Mouse (Mus musculus) liver, postnatal 0 days (tissue): ENCODE data around the gene Olfr1256. TPM values are rescaled to one million over a fixed set of nuclear protein-coding genes. Genes with fewer than 3 reads are reported as not detected.

Experiments used
- ATAC-seq: fragments of 200-750 bp; cut with Nextera tagmentation; 2 replicates; pipeline ENCODE4 v1.8.0; 2017; ENCODE audit warnings: mild to moderate bottlenecking, moderate library complexity
- DNase-seq: peaks from one replicate; pipeline ENCODE4 v3.0.0-alpha.2; 2016
- H3K27ac ChIP-seq: fragments of 300-500 bp; sonication (generic); 2 replicates; pipeline ENCODE4 v1.5.1; 2014; ENCODE audit warnings: antibody characterized with exemption, moderate library complexity, mild to moderate bottlenecking, low read depth
- H3K27me3 ChIP-seq: fragments of 300-500 bp; sonication (generic); 2 replicates; pipeline ENCODE4 v1.6.1; 2014; ENCODE audit warnings: low read length, control low read depth, mixed read lengths; ENCODE audit not compliant: insufficient read depth
- H3K36me3 ChIP-seq: fragments of 300-500 bp; sonication (generic); replicated peaks from 2 replicates; pipeline ENCODE4 v1.6.1; 2014; ENCODE audit warnings: mild to moderate bottlenecking, control low read depth, low read length, moderate library complexity, mixed read lengths; ENCODE audit not compliant: insufficient read depth
- H3K4me1 ChIP-seq: fragments of 300-500 bp; sonication (generic); 2 replicates; pipeline ENCODE4 v1.6.1; 2014; ENCODE audit warnings: antibody characterized with exemption, mild to moderate bottlenecking, control low read depth; ENCODE audit not compliant: insufficient read depth
- H3K4me2 ChIP-seq: fragments of 300-500 bp; sonication (generic); 2 replicates; pipeline ENCODE4 v1.6.1; 2014; ENCODE audit warnings: low read depth, mild to moderate bottlenecking, low read length, moderate library complexity, mixed read lengths
- H3K4me3 ChIP-seq: fragments of 300-500 bp; sonication (generic); 2 replicates; pipeline ENCODE4 v1.5.1; 2014; ENCODE audit warnings: low read depth, low read length
- H3K9ac ChIP-seq: fragments of 300-500 bp; sonication (generic); replicated peaks from 2 replicates; pipeline ENCODE4 v1.6.1; 2014; ENCODE audit warnings: mild to moderate bottlenecking, moderate library complexity
- H3K9me3 ChIP-seq: fragments of 300-500 bp; sonication (generic); 2 replicates; pipeline ENCODE4 v1.6.1; 2016; ENCODE audit warnings: mild to moderate bottlenecking, control low read depth, low read length, mixed read lengths
- CTCF ChIP-seq: sonication (generic); IDR thresholded peaks from 2 replicates; pipeline ENCODE4 v1.5.1; 2016; ENCODE audit warnings: antibody characterized with exemption, low read depth
- EP300 ChIP-seq: IDR thresholded peaks from 2 replicates; pipeline ENCODE4 v1.6.1; 2016; ENCODE audit warnings: antibody characterized with exemption, low read depth, mild to moderate bottlenecking
- WGBS: fragments of 180-500 bp; shearing (Covaris S2); extraction: QIAGEN DNeasy Blood & Tissue Kit; methylation state at CpG from one replicate; pipeline ENCODE4 v1.1.7; 2014; ENCODE audit not compliant: insufficient replicate concordance; 5-methylcytosine and 5-hydroxymethylcytosine counted together
- polyA plus RNA-seq: library from polyadenylated mRNA; unstranded; fragments of >200 nt; fragmentation: Nextera tagmentation; extraction: Ambion mirVana; gene quantifications from 2 replicates; pipeline ENCODE4 v1.2.1, GENCODE M21; 2015

The Olfr1256 gene
- polyA plus RNA-seq, 1 experiment from 2014 or later, result not detected

GRCm38 (mm10) chr2:89799583-89799982, 41.8 kb downstream of the Olfr1256 start:
- Histone ChIP-seq H3K27ac (no peak overlapping the region), H3K4me1 (no peaks in the 10 kb centered on the region), H3K36me3 (no peaks in the 10 kb centered on the region), H3K9me3 (no peaks in the 10 kb centered on the region), H3K9ac (no peak overlapping the region), H3K4me2 (no peak overlapping the region), H3K27me3 (no peaks in the 10 kb centered on the region), H3K4me3 (no peak overlapping the region)
- TF ChIP-seq EP300 (no peak), CTCF (no peak)
- WGBS, result 82% methylated on average over 3 of the region's 3 CpGs
- DNase-seq (no peak), ATAC-seq (no peak)

DNA sequence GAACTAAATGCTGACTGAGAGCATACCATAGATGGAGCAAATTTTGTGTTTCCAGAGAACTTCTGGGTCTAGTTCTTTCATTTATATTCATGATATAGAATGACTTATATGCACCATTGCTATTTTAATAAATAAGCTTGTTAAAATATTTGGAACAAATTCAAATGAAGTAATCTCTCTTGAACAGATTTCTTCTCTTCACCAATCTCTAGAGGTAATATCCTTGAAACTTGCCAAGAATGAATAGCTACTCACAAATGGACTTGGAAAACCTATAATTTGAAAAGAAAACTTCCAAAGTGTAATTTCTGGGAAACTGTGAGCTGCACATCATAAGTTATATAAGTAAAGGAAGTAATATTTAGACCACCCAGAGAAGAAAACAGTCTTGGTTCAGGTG, 47.8 kb downstream of the Olfr1256 start, which contains the start of gene Olfr1254:
Gene Olfr1254, minus strand, starts transcription at position 101 of the 400 bp plus-strand sequence.
- Histone ChIP-seq H3K9me3 (no peaks in the 10 kb centered on the region), H3K27ac (no peak within 1 kb of the TSS), H3K4me2 (no peak within 1 kb of the TSS), H3K4me3 (no peak within 1 kb of the TSS), H3K36me3 (no peaks in the 10 kb centered on the region), H3K9ac (no peak within 1 kb of the TSS), H3K4me1 (no peaks in the 10 kb centered on the region), H3K27me3 (no peaks in the 10 kb centered on the region)
- ATAC-seq (no peak), DNase-seq (no peak)
- TF ChIP-seq EP300 (no peak), CTCF (no peak)

Other genes starting within 250 kb of the Olfr1256 start
- gene Olfr1246, start 248.4 kb downstream of the Olfr1256 start, polyA plus RNA-seq, result not detected in 2 replicates
- not detected in 2 replicates for gene Olfr1247, start 227.4 kb downstream of the Olfr1256 start, polyA plus RNA-seq
- gene Olfr1248, start 223.3 kb downstream of the Olfr1256 start, polyA plus RNA-seq, result not detected in 2 replicates
- not detected in 2 replicates for gene Olfr1249, start 206.6 kb downstream of the Olfr1256 start, polyA plus RNA-seq
- not detected in 2 replicates for gene Olfr1250, start 180.1 kb downstream of the Olfr1256 start, polyA plus RNA-seq
- not detected in 2 replicates for gene Olfr1251, start 169.6 kb downstream of the Olfr1256 start, polyA plus RNA-seq
- gene Olfr1252, start 116.5 kb downstream of the Olfr1256 start, polyA plus RNA-seq, result not detected in 2 replicates
- gene Olfr1253, start 84.5 kb downstream of the Olfr1256 start, polyA plus RNA-seq, result not detected in 2 replicates
- not detected in 2 replicates for gene Olfr1254, start 47.9 kb downstream of the Olfr1256 start, polyA plus RNA-seq
- not detected in 2 replicates for gene Olfr1255, start 29.5 kb downstream of the Olfr1256 start, polyA plus RNA-seq
- not detected in 2 replicates for gene Olfr48, start 6.7 kb upstream of the Olfr1256 start, polyA plus RNA-seq
- gene Olfr1257, start 36.9 kb upstream of the Olfr1256 start, polyA plus RNA-seq, result not detected in 2 replicates
- gene Olfr1258, start 85.8 kb upstream of the Olfr1256 start, polyA plus RNA-seq, result not detected in 2 replicates
- gene Olfr1259, start 107.1 kb upstream of the Olfr1256 start, polyA plus RNA-seq, result not detected in 2 replicates
- gene Olfr1260, start 132.8 kb upstream of the Olfr1256 start, polyA plus RNA-seq, result not detected in 2 replicates
- gene Olfr1261, start 149.7 kb upstream of the Olfr1256 start, polyA plus RNA-seq, result not detected in 2 replicates
- gene Olfr1262, start 158.6 kb upstream of the Olfr1256 start, polyA plus RNA-seq, result not detected in 2 replicates
- not detected in 2 replicates for gene Olfr1263, start 170.6 kb upstream of the Olfr1256 start, polyA plus RNA-seq
- gene Olfr1264, start 184.0 kb upstream of the Olfr1256 start, polyA plus RNA-seq, result not detected in 2 replicates
- gene Olfr1265, start 193.8 kb upstream of the Olfr1256 start, polyA plus RNA-seq, result not detected in 2 replicates
- not detected in 2 replicates for gene Olfr140, start 222.0 kb upstream of the Olfr1256 start, polyA plus RNA-seq